27 mouse cellular contexts compared by ENCODE assay signal in the genomic region with DNA sequence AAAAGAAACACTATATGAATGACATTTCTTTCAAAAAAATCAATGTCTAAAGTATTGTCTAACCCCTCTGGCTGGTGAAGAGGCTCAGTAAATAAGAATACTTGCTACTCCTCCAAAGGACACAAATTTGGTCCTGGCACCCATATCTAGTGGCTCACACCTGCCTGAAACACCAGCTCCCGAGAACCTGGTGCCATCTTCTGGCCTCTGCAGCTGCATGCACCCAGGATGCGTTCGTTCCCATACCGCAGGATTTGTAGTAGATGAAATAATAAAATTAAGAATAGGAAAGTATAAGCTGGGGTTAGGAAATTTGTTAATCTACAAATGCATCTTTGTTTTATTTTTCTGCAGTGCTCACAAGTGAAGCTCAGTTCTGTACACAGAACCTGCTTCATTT.
DNase-seq lines count a peak whose midpoint lies in the region; ATAC-seq and TF ChIP-seq lines count a peak whose summit lies in the region.
"Had no signal": no experiment of that assay in that cellular context is flagged by ENCODE, and none has a peak within 500 bp of the region (broad histone marks: within the 10 kb centered on the region; RNA-seq: fewer than 3 reads in every experiment).

No protein-coding gene starts in this region.

- no peak for TF ChIP-seq EP300 in MEL (IDR thresholded peaks at IDR 0.05; ENCODE audit: low read depth in 1 of 2, low read length in 2 of 2)

- no peaks in the 10 kb centered on the region for H3K4me1 ChIP-seq in MEL (ENCODE audit: control insufficient read depth in 1 of 2, insufficient read depth in 2 of 2, low read length in 2 of 2)
- no peaks in the 10 kb centered on the region for H3K4me1 ChIP-seq in midbrain, embryonic 14.5 days (ENCODE audit: control insufficient read depth, insufficient read depth, low read length)
- H3K4me1 ChIP-seq: embryonic facial prominence, embryonic 10.5 days; embryonic facial prominence, embryonic 13.5 days; forebrain, embryonic 12.5 days; forebrain, embryonic 15.5 days; hindbrain, embryonic 10.5 days; hindbrain, embryonic 13.5 days had no signal

- no peaks in the 10 kb centered on the region for H3K36me3 ChIP-seq in MEL (ENCODE audit: control insufficient read depth in 1 of 2, insufficient read depth in 2 of 2, low read length in 2 of 2)
- H3K36me3 ChIP-seq in midbrain, embryonic 14.5 days (ENCODE audit: control insufficient read depth, insufficient read depth, low read length): no peaks in the 10 kb centered on the region
- H3K36me3 ChIP-seq: embryonic facial prominence, embryonic 10.5 days; embryonic facial prominence, embryonic 13.5 days; forebrain, embryonic 12.5 days; forebrain, embryonic 15.5 days; heart, embryonic 12.5 days; heart, embryonic 15.5 days; hindbrain, embryonic 10.5 days; hindbrain, embryonic 13.5 days had no signal

- TF ChIP-seq POLR2A in MEL (IDR thresholded peaks at IDR 0.05; ENCODE audit: control insufficient read depth in 1 of 2, insufficient read depth in 1 of 2, low read depth in 1 of 2, low read length in 2 of 2, poor library complexity in 1 of 2): no peak

- DNase-seq in left cerebral cortex, adult 2 months (ENCODE audit: extremely low spot score in 1 of 2, low spot score in 2 of 2): no peak
- DNase-seq in left cerebral cortex, adult 9 months (ENCODE audit: low spot score in 2 of 2): no peak
- DNase-seq in MEL (ENCODE audit: low read depth, low spot score): peak; percentile 16
- DNase-seq in brain, adult 2 months (ENCODE audit: low read depth, low spot score): peak; percentile 36
- DNase-seq in midbrain, embryonic 14.5 days: no peak
- DNase-seq in urinary bladder, adult 2 months (ENCODE audit: low spot score): no peak
- DNase-seq: adrenal gland, adult 8-10 months; adrenal gland, postnatal 25 days; cerebellum, adult 18-20 months; cerebellum, adult 9-10 months; cerebellum, postnatal 14 days; gastrocnemius, postnatal 25 days; heart, adult 18-20 months; heart, postnatal 10 days; heart, postnatal 36 days had no signal

- intact Hi-C loops in left cerebral cortex, adult 2 months (cut with DNase I): no loop called here

- H3K4me2 ChIP-seq in midbrain, embryonic 14.5 days (ENCODE audit: low read length): no peak overlapping the region
- H3K4me2 ChIP-seq: embryonic facial prominence, embryonic 13.5 days; forebrain, embryonic 12.5 days; forebrain, embryonic 15.5 days; heart, embryonic 12.5 days; heart, embryonic 15.5 days; hindbrain, embryonic 13.5 days had no signal

- H3K27me3 ChIP-seq in MEL (ENCODE audit: control insufficient read depth in 1 of 2, insufficient read depth in 2 of 2, low read length in 2 of 2): no peaks in the 10 kb centered on the region; a peak in 1 of 4 replicates
- H3K27me3 ChIP-seq in midbrain, embryonic 14.5 days (ENCODE audit: control insufficient read depth, insufficient read depth, low read length): no peaks in the 10 kb centered on the region
- H3K27me3 ChIP-seq: embryonic facial prominence, embryonic 13.5 days; forebrain, embryonic 12.5 days; forebrain, embryonic 15.5 days; heart, embryonic 12.5 days; heart, embryonic 15.5 days; hindbrain, embryonic 13.5 days had no signal

- H3K9me3 ChIP-seq in MEL (replicated peaks; ENCODE audit: insufficient read depth, low read length): no peaks in the 10 kb centered on the region
- no peaks in the 10 kb centered on the region for H3K9me3 ChIP-seq in midbrain, embryonic 14.5 days (ENCODE audit: control insufficient read depth, low read length)
- H3K9me3 ChIP-seq: embryonic facial prominence, embryonic 10.5 days; embryonic facial prominence, embryonic 13.5 days; forebrain, embryonic 12.5 days; forebrain, embryonic 15.5 days; heart, embryonic 12.5 days; heart, embryonic 15.5 days; hindbrain, embryonic 10.5 days; hindbrain, embryonic 13.5 days had no signal

- TF ChIP-seq CTCF in left cerebral cortex, adult 2 months (IDR thresholded peaks at IDR 0.05): peak; percentile 37
- peak in 2 of 3 experiments; percentile 36 to 57; a peak in 4 of 6 replicates for TF ChIP-seq CTCF in MEL (IDR thresholded peaks at IDR 0.05 in 2 of 3, conservative IDR thresholded peaks at IDR 0.05 in 1 of 3; ENCODE audit: control insufficient read depth in 1 of 3, insufficient read depth in 1 of 3, low read depth in 2 of 3, low read length in 3 of 3, poor library complexity in 1 of 3, severe bottlenecking in 1 of 3)

- no peak for ATAC-seq in midbrain, embryonic 14.5 days (ENCODE audit: low FRiP score, low TSS enrichment)
- ATAC-seq: CD4-positive, CD25-positive, alpha-beta regulatory T cell, adult 4 months; forebrain, embryonic 15.5 days; hindbrain, embryonic 16.5 days; Patski had no signal

- H3K4me3 ChIP-seq in left cerebral cortex, adult 2 months: no peak overlapping the region
- H3K4me3 ChIP-seq in MEL (ENCODE audit: control insufficient read depth in 1 of 2, insufficient read depth in 1 of 2, low read depth in 2 of 2, low read length in 2 of 2): no peak overlapping the region
- H3K4me3 ChIP-seq in midbrain, embryonic 14.5 days (replicated peaks; ENCODE audit: low read depth, low read length): no peak overlapping the region
- H3K4me3 ChIP-seq: embryonic facial prominence, embryonic 10.5 days; embryonic facial prominence, embryonic 13.5 days; erythroblast, embryonic 14.5 days; forebrain, embryonic 12.5 days; forebrain, embryonic 15.5 days; heart, embryonic 12.5 days; heart, embryonic 15.5 days; hindbrain, embryonic 10.5 days; hindbrain, embryonic 13.5 days had no signal

- WGBS in midbrain, embryonic 14.5 days: 94% methylated on average over 4 of the region's 4 CpGs

- H3K27ac ChIP-seq in left cerebral cortex, adult 2 months: no peak overlapping the region
- no peak overlapping the region for H3K27ac ChIP-seq in MEL (ENCODE audit: control insufficient read depth, low read depth, low read length)
- H3K27ac ChIP-seq in midbrain, embryonic 14.5 days (replicated peaks; ENCODE audit: low read depth, low read length): no peak overlapping the region
- H3K27ac ChIP-seq: embryonic facial prominence, embryonic 10.5 days; embryonic facial prominence, embryonic 13.5 days; forebrain, embryonic 12.5 days; forebrain, embryonic 15.5 days; heart, embryonic 15.5 days; hindbrain, embryonic 10.5 days; hindbrain, embryonic 13.5 days had no signal

- no peaks in the 10 kb centered on the region for H3K79me2 ChIP-seq in MEL (ENCODE audit: control insufficient read depth, insufficient read depth, low read length, poor library complexity)

- H3K9ac ChIP-seq in MEL (ENCODE audit: control insufficient read depth, low read depth, low read length, poor library complexity, severe bottlenecking): no peak overlapping the region
- no peak overlapping the region for H3K9ac ChIP-seq in midbrain, embryonic 14.5 days (replicated peaks; ENCODE audit: low read length)
- H3K9ac ChIP-seq: embryonic facial prominence, embryonic 13.5 days; forebrain, embryonic 12.5 days; forebrain, embryonic 15.5 days; heart, embryonic 12.5 days; heart, embryonic 15.5 days; hindbrain, embryonic 13.5 days had no signal

- TF ChIP-seq RAD21 in MEL (IDR thresholded peaks at IDR 0.05; ENCODE audit: low read depth, low read length): peak; percentile 58

TF ChIP-seq in MEL, 35 proteins besides CTCF, POLR2A, EP300 and RAD21:
- TF ChIP-seq ZNF384 (IDR thresholded peaks at IDR 0.05; ENCODE audit: low read depth, low read length) (no peak), POLR2AphosphoS5 (IDR thresholded peaks at IDR 0.05; ENCODE audit: borderline replicate concordance, low read depth, low read length) (no peak), MYB (IDR thresholded peaks at IDR 0.05; ENCODE audit: low read depth, low read length) (no peak), ZC3H11A (IDR thresholded peaks at IDR 0.05; ENCODE audit: low read depth, low read length) (peak; percentile 31; the same call in 1 of the 2 replicates), HCFC1 (IDR thresholded peaks at IDR 0.05; ENCODE audit: low read depth, low read length) (no peak), SMC3 (IDR thresholded peaks at IDR 0.05; ENCODE audit: low read depth, low read length) (peak; percentile 56), NRF1 (IDR thresholded peaks at IDR 0.05; ENCODE audit: insufficient read depth, low read depth, low read length, poor library complexity, severe bottlenecking) (no peak), POLR2AphosphoS2 (IDR thresholded peaks at IDR 0.05; ENCODE audit: low read length) (no peak), ZKSCAN1 (IDR thresholded peaks at IDR 0.05; ENCODE audit: low read depth, low read length) (no peak), GABPA (IDR thresholded peaks at IDR 0.05; ENCODE audit: low read depth, low read length) (no peak)

Comparison
In these comparisons a context has a peak if more than half of its experiments do, and no peak if none do; other contexts are left out.
1. DNase-seq: peak in MEL (single experiment) and brain, adult 2 months (single experiment); none in left cerebral cortex, adult 2 months (0 of 2), left cerebral cortex, adult 9 months (0 of 2), midbrain, embryonic 14.5 days (single experiment) and urinary bladder, adult 2 months (single experiment).